Mouse (Mus musculus): ENCODE results near the gene Numbl. TPM values are rescaled to one million over a fixed set of nuclear protein-coding genes. Genes with fewer than 3 reads are reported as not detected.
A peak's percentile ranks its signal among the peaks of the same experiment; 100 is the strongest.

The Numbl gene
- total RNA-seq, 1 experiment: 14.1 TPM

GRCm38 (mm10) chr7:27302172-27302571 lies 43.9 kb downstream of the Numbl start:
- Histone ChIP-seq H3K36me3 (ENCODE audit: control insufficient read depth, insufficient read depth, low read length, poor library complexity, severe bottlenecking) (peaks cover 12% of the 10 kb centered on the region), H3K27ac (ENCODE audit: insufficient read depth, low read depth, low read length, poor library complexity, severe bottlenecking) (no peak overlapping the region; the same call in 1 of the 2 replicates), H3K9me3 (ENCODE audit: control insufficient read depth, insufficient read depth, low read depth, low read length) (no peaks in the 10 kb centered on the region), H3K4me3 (ENCODE audit: insufficient read depth in 1 of 2, low read depth in 1 of 2, low read length in 2 of 2, poor library complexity in 1 of 2, severe bottlenecking in 1 of 2) (no peak overlapping the region), H3K9ac (ENCODE audit: insufficient read depth, low read depth, low read length, poor library complexity, severe bottlenecking) (peak overlapping the region; percentile 35; the same call in 1 of the 2 replicates), H3K4me1 (ENCODE audit: control insufficient read depth in 2 of 2, insufficient read depth in 2 of 2, low read length in 2 of 2, poor library complexity in 1 of 2) (peaks cover 8 to 15% of the 10 kb centered on the region in 2 experiments)
- TF ChIP-seq ZNF384 (IDR thresholded peaks at IDR 0.05; ENCODE audit: low read depth, low read length) (no peak), CHD2 (IDR thresholded peaks at IDR 0.05; ENCODE audit: low read depth, low read length) (peak; percentile 52; the same call in 1 of the 2 replicates), MAFK (IDR thresholded peaks at IDR 0.05; ENCODE audit: insufficient read depth, low read depth, low read length) (no peak), HCFC1 (IDR thresholded peaks at IDR 0.05; ENCODE audit: borderline replicate concordance, insufficient read depth, low read length) (0 out of 2 replicates have a peak, but pooled peaks have one; percentile 18), ZC3H11A (IDR thresholded peaks at IDR 0.05; ENCODE audit: borderline replicate concordance, low read depth, low read length) (peak; percentile 46; the same call in 1 of the 2 replicates)
- in situ Hi-C loops (cut with MboI; ENCODE audit: low sequenced_read_pairs in 2 of 2, unreplicated experiment in 2 of 2): no loop called here
- no peak for DNase-seq (ENCODE audit: low read depth, low spot score)

GRCm38 (mm10) chr7:27305091-27305730 lies 47.0 kb downstream of the Numbl start:
- in situ Hi-C loops (cut with MboI; ENCODE audit: low sequenced_read_pairs in 2 of 2, unreplicated experiment in 2 of 2): no loop called here
- Histone ChIP-seq H3K36me3 (ENCODE audit: control insufficient read depth, insufficient read depth, low read length, poor library complexity, severe bottlenecking) (peaks cover 14% of the 10 kb centered on the region), H3K9me3 (ENCODE audit: control insufficient read depth, insufficient read depth, low read depth, low read length) (no peaks in the 10 kb centered on the region), H3K4me1 (ENCODE audit: control insufficient read depth in 2 of 2, insufficient read depth in 2 of 2, low read length in 2 of 2, poor library complexity in 1 of 2) (peaks cover 7 to 16% of the 10 kb centered on the region in 2 experiments), H3K27ac (ENCODE audit: insufficient read depth, low read depth, low read length, poor library complexity, severe bottlenecking) (peak overlapping the region; percentile 20; the same call in 1 of the 2 replicates), H3K9ac (ENCODE audit: insufficient read depth, low read depth, low read length, poor library complexity, severe bottlenecking) (0 out of 2 replicates have a peak overlapping the region, but pooled peaks have one; percentile 13), H3K4me3 (ENCODE audit: insufficient read depth in 1 of 2, low read depth in 1 of 2, low read length in 2 of 2, poor library complexity in 1 of 2, severe bottlenecking in 1 of 2) (no peak overlapping the region)
- no peak for DNase-seq (ENCODE audit: low read depth, low spot score)
- TF ChIP-seq HCFC1 (IDR thresholded peaks at IDR 0.05; ENCODE audit: borderline replicate concordance, insufficient read depth, low read length) (no peak), MAFK (IDR thresholded peaks at IDR 0.05; ENCODE audit: insufficient read depth, low read depth, low read length) (no peak), CHD2 (IDR thresholded peaks at IDR 0.05; ENCODE audit: low read depth, low read length) (no peak), ZNF384 (IDR thresholded peaks at IDR 0.05; ENCODE audit: low read depth, low read length) (no peak), ZC3H11A (IDR thresholded peaks at IDR 0.05; ENCODE audit: borderline replicate concordance, low read depth, low read length) (no peak)

- Histone ChIP-seq H3K4me3 (ENCODE audit: insufficient read depth in 1 of 2, low read depth in 1 of 2, low read length in 2 of 2, poor library complexity in 1 of 2, severe bottlenecking in 1 of 2) (peak overlapping the region; percentile 23 to 61; a peak in 2 of 4 replicates), H3K27ac (ENCODE audit: insufficient read depth, low read depth, low read length, poor library complexity, severe bottlenecking) (peak overlapping the region; percentile 86), H3K4me1 (ENCODE audit: control insufficient read depth in 2 of 2, insufficient read depth in 2 of 2, low read length in 2 of 2, poor library complexity in 1 of 2) (peaks cover 7 to 18% of the 10 kb centered on the region in 2 experiments), H3K9me3 (ENCODE audit: control insufficient read depth, insufficient read depth, low read depth, low read length) (no peaks in the 10 kb centered on the region), H3K36me3 (ENCODE audit: control insufficient read depth, insufficient read depth, low read length, poor library complexity, severe bottlenecking) (peaks cover 14% of the 10 kb centered on the region), H3K9ac (ENCODE audit: insufficient read depth, low read depth, low read length, poor library complexity, severe bottlenecking) (peak overlapping the region; percentile 71)
- DNase-seq (ENCODE audit: low read depth, low spot score): peak; percentile 91
- TF ChIP-seq ZC3H11A (IDR thresholded peaks at IDR 0.05; ENCODE audit: borderline replicate concordance, low read depth, low read length): peak; percentile 47; the same call in 1 of the 2 replicates
- no peak; the same call in 1 of the 2 replicates for TF ChIP-seq ZNF384 (IDR thresholded peaks at IDR 0.05; ENCODE audit: low read depth, low read length)
- no peak for TF ChIP-seq CHD2 (IDR thresholded peaks at IDR 0.05; ENCODE audit: low read depth, low read length)
- no peak for TF ChIP-seq MAFK (IDR thresholded peaks at IDR 0.05; ENCODE audit: insufficient read depth, low read depth, low read length)
- TF ChIP-seq HCFC1 (IDR thresholded peaks at IDR 0.05; ENCODE audit: borderline replicate concordance, insufficient read depth, low read length): no peak
- in situ Hi-C loops (cut with MboI; ENCODE audit: low sequenced_read_pairs in 2 of 2, unreplicated experiment in 2 of 2): no loop called here
Observed at GRCm38 (mm10) chr7:27306161-27307160, 48.2 kb downstream of the Numbl start.

- in situ Hi-C loops (cut with MboI; ENCODE audit: low sequenced_read_pairs in 2 of 2, unreplicated experiment in 2 of 2): no loop called here
- no peaks in the 10 kb centered on the region for H3K9me3 ChIP-seq (ENCODE audit: control insufficient read depth, insufficient read depth, low read depth, low read length)
- no peak for DNase-seq (ENCODE audit: low read depth, low spot score)
- H3K36me3 ChIP-seq (ENCODE audit: control insufficient read depth, insufficient read depth, low read length, poor library complexity, severe bottlenecking): peaks cover 14% of the 10 kb centered on the region
- H3K4me1 ChIP-seq (ENCODE audit: control insufficient read depth in 2 of 2, insufficient read depth in 2 of 2, low read length in 2 of 2, poor library complexity in 1 of 2): peaks cover 8 to 16% of the 10 kb centered on the region in 2 experiments
- peak overlapping the region; percentile 72 for H3K9ac ChIP-seq (ENCODE audit: insufficient read depth, low read depth, low read length, poor library complexity, severe bottlenecking)
- H3K27ac ChIP-seq (ENCODE audit: insufficient read depth, low read depth, low read length, poor library complexity, severe bottlenecking): peak overlapping the region; percentile 97
- TF ChIP-seq ZC3H11A (IDR thresholded peaks at IDR 0.05; ENCODE audit: borderline replicate concordance, low read depth, low read length): no peak
- no peak for TF ChIP-seq MAFK (IDR thresholded peaks at IDR 0.05; ENCODE audit: insufficient read depth, low read depth, low read length)
- no peak for TF ChIP-seq HCFC1 (IDR thresholded peaks at IDR 0.05; ENCODE audit: borderline replicate concordance, insufficient read depth, low read length)
- no peak for TF ChIP-seq CHD2 (IDR thresholded peaks at IDR 0.05; ENCODE audit: low read depth, low read length)
- TF ChIP-seq ZNF384 (IDR thresholded peaks at IDR 0.05; ENCODE audit: low read depth, low read length): no peak
- peak overlapping the region in 1 of 2 experiments; percentile 57; a peak in 2 of 4 replicates for H3K4me3 ChIP-seq (ENCODE audit: insufficient read depth in 1 of 2, low read depth in 1 of 2, low read length in 2 of 2, poor library complexity in 1 of 2, severe bottlenecking in 1 of 2)
Observed at GRCm38 (mm10) chr7:27307551-27307950, 49.3 kb downstream of the Numbl start.
